In the genomic region with DNA sequence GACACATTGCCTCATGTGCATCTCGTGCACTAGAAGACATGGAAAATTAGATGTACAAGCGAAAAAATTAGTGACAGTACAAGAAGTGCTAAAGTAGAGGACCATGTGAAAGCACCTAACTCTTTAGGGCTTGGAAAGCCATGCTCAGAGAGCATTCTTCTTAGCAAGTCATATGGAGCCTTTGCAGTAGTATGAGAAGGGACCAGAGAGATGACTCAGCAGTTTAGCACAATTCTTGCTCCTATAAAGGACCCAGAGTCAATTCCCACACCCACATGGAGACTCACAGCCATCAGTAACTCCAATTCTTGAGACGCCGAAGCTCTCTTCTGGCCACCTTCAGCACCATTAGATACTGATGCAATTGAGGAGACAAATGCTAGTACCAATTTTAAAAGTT, we compare ENCODE assay signal across 23 mouse cellular contexts.
DNase-seq lines count a peak whose midpoint lies in the region; ATAC-seq and TF ChIP-seq lines count a peak whose summit lies in the region.
"Had no signal": no experiment of that assay in that cellular context is flagged by ENCODE, and none has a peak within 500 bp of the region (broad histone marks: within the 10 kb centered on the region; RNA-seq: fewer than 3 reads in every experiment).

No protein-coding gene starts in this region.

- no peaks in the 10 kb centered on the region for H3K9me3 ChIP-seq in intestine, embryonic 14.5 days (ENCODE audit: control insufficient read depth, low read length)
- H3K9me3 ChIP-seq in intestine, embryonic 16.5 days (ENCODE audit: control insufficient read depth, low read length) = no peaks in the 10 kb centered on the region
- H3K9me3 ChIP-seq in midbrain, embryonic 11.5 days (ENCODE audit: control insufficient read depth, low read length) = no peaks in the 10 kb centered on the region
- H3K9me3 ChIP-seq in midbrain, embryonic 10.5 days (replicated peaks) = no peaks in the 10 kb centered on the region
- H3K9me3 ChIP-seq in ES-E14 (ENCODE audit: control insufficient read depth, insufficient read depth, low read depth, low read length) = no peaks in the 10 kb centered on the region
- H3K9me3 ChIP-seq: embryonic facial prominence, embryonic 13.5 days; embryonic facial prominence, embryonic 15.5 days; forebrain, embryonic 10.5 days; forebrain, embryonic 12.5 days; forebrain, embryonic 15.5 days had no signal

- H3K9ac ChIP-seq in intestine, embryonic 14.5 days (ENCODE audit: low read length) = no peak overlapping the region
- H3K9ac ChIP-seq in intestine, embryonic 16.5 days (ENCODE audit: low read depth, low read length) = no peak overlapping the region
- H3K9ac ChIP-seq in midbrain, embryonic 11.5 days (ENCODE audit: low read length) = no peak overlapping the region
- H3K9ac ChIP-seq in ES-E14 (ENCODE audit: insufficient read depth, low read depth, low read length, poor library complexity, severe bottlenecking) = no peak overlapping the region
- H3K9ac ChIP-seq: embryonic facial prominence, embryonic 13.5 days; embryonic facial prominence, embryonic 15.5 days; forebrain, embryonic 12.5 days; forebrain, embryonic 15.5 days; forebrain, postnatal 0 days had no signal

- H3K4me2 ChIP-seq in intestine, embryonic 14.5 days (ENCODE audit: low read length) = no peak overlapping the region
- no peak overlapping the region for H3K4me2 ChIP-seq in intestine, embryonic 16.5 days (ENCODE audit: low read depth, low read length)
- no peak overlapping the region for H3K4me2 ChIP-seq in midbrain, embryonic 11.5 days
- H3K4me2 ChIP-seq: embryonic facial prominence, embryonic 13.5 days; embryonic facial prominence, embryonic 15.5 days; forebrain, embryonic 12.5 days; forebrain, embryonic 15.5 days had no signal

- WGBS in intestine, embryonic 14.5 days = 88% methylated on average over 4 of the region's 4 CpGs
- WGBS in intestine, embryonic 16.5 days = 92% methylated on average over 4 of the region's 4 CpGs
- WGBS in midbrain, embryonic 11.5 days = 87% methylated on average over 4 of the region's 4 CpGs
- 92% methylated on average over 4 of the region's 4 CpGs for WGBS in midbrain, embryonic 10.5 days
- WGBS in kidney, adult 2 months = 95% methylated on average over 4 of the region's 4 CpGs

- DNase-seq in intestine, embryonic 14.5 days (ENCODE audit: low spot score) = peak; percentile 20
- peak; percentile 2 for DNase-seq in midbrain, embryonic 11.5 days (ENCODE audit: low spot score, missing footprints)
- no peak for DNase-seq in midbrain, embryonic 10.5 days (ENCODE audit: low spot score)
- no peak for DNase-seq in ES-E14 (ENCODE audit: low read depth, low spot score)
- DNase-seq in kidney, adult 2 months = no peak
- DNase-seq: adrenal gland, adult 2 months; adrenal gland, postnatal 10 days; adrenal gland, postnatal 25 days; cerebellum, adult 11 months; cerebellum, adult 18-20 months; cerebellum, adult 8-10 months; cerebellum, adult 9-11 months; cerebellum, postnatal 14 days; cerebellum, postnatal 36 days; embryo, embryonic 11 days; forebrain, postnatal 0 days had no signal

- TF ChIP-seq POLR2A in kidney, adult 2 months (IDR thresholded peaks at IDR 0.05; ENCODE audit: low read depth, low read length) = no peak

- in situ Hi-C loops in ES-E14 (cut with MboI; ENCODE audit: low sequenced_read_pairs in 2 of 2, unreplicated experiment in 2 of 2) = no loop called here

- no peak overlapping the region for H3K27ac ChIP-seq in intestine, embryonic 14.5 days (ENCODE audit: low read depth)
- H3K27ac ChIP-seq in intestine, embryonic 16.5 days (ENCODE audit: low read length) = no peak overlapping the region
- no peak overlapping the region for H3K27ac ChIP-seq in midbrain, embryonic 11.5 days (ENCODE audit: low read depth, low read length)
- no peak overlapping the region for H3K27ac ChIP-seq in midbrain, embryonic 10.5 days (replicated peaks)
- no peak overlapping the region for H3K27ac ChIP-seq in ES-E14 (ENCODE audit: insufficient read depth, low read depth, low read length, poor library complexity, severe bottlenecking)
- no peak overlapping the region for H3K27ac ChIP-seq in kidney, adult 2 months (ENCODE audit: insufficient read depth, low read depth, low read length)
- H3K27ac ChIP-seq: embryonic facial prominence, embryonic 13.5 days; embryonic facial prominence, embryonic 15.5 days; forebrain, embryonic 10.5 days; forebrain, embryonic 12.5 days; forebrain, embryonic 15.5 days had no signal

- H3K27me3 ChIP-seq in intestine, embryonic 14.5 days (replicated peaks; ENCODE audit: control insufficient read depth, insufficient read depth, low read length) = no peaks in the 10 kb centered on the region
- H3K27me3 ChIP-seq in intestine, embryonic 16.5 days (replicated peaks; ENCODE audit: control insufficient read depth, insufficient read depth, low read length) = no peaks in the 10 kb centered on the region
- no peaks in the 10 kb centered on the region for H3K27me3 ChIP-seq in midbrain, embryonic 11.5 days (ENCODE audit: control insufficient read depth, insufficient read depth, low read length)
- H3K27me3 ChIP-seq in midbrain, embryonic 10.5 days (ENCODE audit: low read depth, poor library complexity, severe bottlenecking) = no peaks in the 10 kb centered on the region
- H3K27me3 ChIP-seq in kidney, adult 2 months (replicated peaks; ENCODE audit: control insufficient read depth, insufficient read depth, low read length) = no peaks in the 10 kb centered on the region
- H3K27me3 ChIP-seq: embryonic facial prominence, embryonic 13.5 days; embryonic facial prominence, embryonic 15.5 days; forebrain, embryonic 12.5 days; forebrain, embryonic 15.5 days had no signal

- no peaks in the 10 kb centered on the region for H3K4me1 ChIP-seq in intestine, embryonic 14.5 days (replicated peaks; ENCODE audit: control insufficient read depth, insufficient read depth, low read length)
- no peaks in the 10 kb centered on the region for H3K4me1 ChIP-seq in intestine, embryonic 16.5 days (ENCODE audit: control insufficient read depth, insufficient read depth, low read length)
- H3K4me1 ChIP-seq in midbrain, embryonic 11.5 days (ENCODE audit: control insufficient read depth, insufficient read depth, low read length) = no peaks in the 10 kb centered on the region
- no peaks in the 10 kb centered on the region for H3K4me1 ChIP-seq in midbrain, embryonic 10.5 days
- no peaks in the 10 kb centered on the region for H3K4me1 ChIP-seq in ES-E14 (ENCODE audit: control insufficient read depth in 2 of 2, insufficient read depth in 2 of 2, low read length in 2 of 2, poor library complexity in 1 of 2)
- H3K4me1 ChIP-seq in kidney, adult 2 months (ENCODE audit: control insufficient read depth, insufficient read depth, low read length) = no peaks in the 10 kb centered on the region
- H3K4me1 ChIP-seq: embryonic facial prominence, embryonic 13.5 days; embryonic facial prominence, embryonic 15.5 days; forebrain, embryonic 10.5 days; forebrain, embryonic 12.5 days; forebrain, embryonic 15.5 days had no signal

- H3K36me3 ChIP-seq in intestine, embryonic 14.5 days (ENCODE audit: control insufficient read depth, insufficient read depth, low read length) = no peaks in the 10 kb centered on the region
- H3K36me3 ChIP-seq in intestine, embryonic 16.5 days (ENCODE audit: control insufficient read depth, insufficient read depth, low read length) = no peaks in the 10 kb centered on the region
- no peaks in the 10 kb centered on the region for H3K36me3 ChIP-seq in midbrain, embryonic 11.5 days (ENCODE audit: control insufficient read depth, insufficient read depth, low read length)
- H3K36me3 ChIP-seq in midbrain, embryonic 10.5 days = no peaks in the 10 kb centered on the region
- H3K36me3 ChIP-seq in ES-E14 (ENCODE audit: control insufficient read depth, insufficient read depth, low read length, poor library complexity, severe bottlenecking) = no peaks in the 10 kb centered on the region
- H3K36me3 ChIP-seq in kidney, adult 2 months (ENCODE audit: control insufficient read depth, insufficient read depth, low read length) = no peaks in the 10 kb centered on the region
- H3K36me3 ChIP-seq: embryonic facial prominence, embryonic 13.5 days; embryonic facial prominence, embryonic 15.5 days; forebrain, embryonic 10.5 days; forebrain, embryonic 12.5 days; forebrain, embryonic 15.5 days had no signal

- no peak for TF ChIP-seq CTCF in kidney, adult 2 months (conservative IDR thresholded peaks at IDR 0.05; ENCODE audit: insufficient read depth, insufficient read length, low read depth, low read length)

- no peak overlapping the region for H3K4me3 ChIP-seq in intestine, embryonic 14.5 days (ENCODE audit: low read depth, low read length)
- H3K4me3 ChIP-seq in intestine, embryonic 16.5 days (ENCODE audit: low read length) = no peak overlapping the region
- H3K4me3 ChIP-seq in midbrain, embryonic 11.5 days (ENCODE audit: low read depth, low read length) = no peak overlapping the region
- no peak overlapping the region for H3K4me3 ChIP-seq in midbrain, embryonic 10.5 days
- H3K4me3 ChIP-seq in ES-E14 (ENCODE audit: insufficient read depth in 1 of 2, low read depth in 1 of 2, low read length in 2 of 2, poor library complexity in 1 of 2, severe bottlenecking in 1 of 2) = no peak overlapping the region
- H3K4me3 ChIP-seq in kidney, adult 2 months (ENCODE audit: insufficient read depth, low read depth, low read length) = no peak overlapping the region
- H3K4me3 ChIP-seq: embryonic facial prominence, embryonic 13.5 days; embryonic facial prominence, embryonic 15.5 days; erythroblast, embryonic 14.5 days; forebrain, embryonic 10.5 days; forebrain, embryonic 12.5 days; forebrain, embryonic 15.5 days had no signal

- ATAC-seq in intestine, embryonic 14.5 days (replicated peaks; ENCODE audit: low FRiP score, low TSS enrichment, low read depth) = no peak
- no peak for ATAC-seq in intestine, embryonic 16.5 days
- ATAC-seq in midbrain, embryonic 11.5 days (ENCODE audit: low FRiP score) = no peak
- ATAC-seq: forebrain, embryonic 15.5 days; forebrain, postnatal 0 days had no signal

TF ChIP-seq in ES-E14, 5 proteins besides CTCF, POLR2A, EP300 and RAD21:
- TF ChIP-seq ZC3H11A (IDR thresholded peaks at IDR 0.05; ENCODE audit: borderline replicate concordance, low read depth, low read length) (no peak), MAFK (IDR thresholded peaks at IDR 0.05; ENCODE audit: insufficient read depth, low read depth, low read length) (peak; percentile 36; the same call in 1 of the 2 replicates)

Comparison
In these comparisons a context has a peak if more than half of its experiments do, and no peak if none do; other contexts are left out.
1. DNase-seq: peak in intestine, embryonic 14.5 days (single experiment) and midbrain, embryonic 11.5 days (single experiment); none in midbrain, embryonic 10.5 days (single experiment), ES-E14 (single experiment) and kidney, adult 2 months (single experiment).